Mouse (Mus musculus) midbrain, embryonic 13.5 days (tissue): Measurements from ENCODE around the gene Pik3cd. TPM values are rescaled to one million over a fixed set of nuclear protein-coding genes. Genes with fewer than 3 reads are reported as not detected.

ENCODE experiments used
- ATAC-seq: fragments of 200-750 bp; cut with Nextera tagmentation; 2 replicates; pipeline ENCODE4 v1.8.0; 2017; ENCODE audit warnings: mild to moderate bottlenecking, moderate TSS enrichment, moderate library complexity
- H3K27ac ChIP-seq: fragments of 300-500 bp; sonication (generic); 2 replicates; pipeline ENCODE4 v1.5.1; 2015; ENCODE audit warnings: inconsistent platforms, mild to moderate bottlenecking, moderate library complexity
- H3K27me3 ChIP-seq: fragments of 300-500 bp; sonication (generic); 2 replicates; pipeline ENCODE4 v1.6.1; 2015; ENCODE audit warnings: mild to moderate bottlenecking, inconsistent platforms
- H3K36me3 ChIP-seq: fragments of 300-500 bp; sonication (generic); 2 replicates; pipeline ENCODE4 v1.6.1; 2015; ENCODE audit warnings: mild to moderate bottlenecking, inconsistent platforms
- H3K4me1 ChIP-seq: fragments of 300-500 bp; sonication (generic); replicated peaks from 2 replicates; pipeline ENCODE4 v1.6.1; 2015; ENCODE audit warnings: inconsistent platforms
- H3K4me2 ChIP-seq: fragments of 300-500 bp; sonication (generic); replicated peaks from 2 replicates; pipeline ENCODE4 v1.6.1; 2015; ENCODE audit warnings: moderate library complexity, mild to moderate bottlenecking, inconsistent platforms
- H3K4me3 ChIP-seq: fragments of 300-500 bp; sonication (generic); replicated peaks from 2 replicates; pipeline ENCODE4 v1.5.1; 2015; ENCODE audit warnings: mild to moderate bottlenecking, inconsistent platforms
- H3K9ac ChIP-seq: fragments of 300-500 bp; sonication (generic); replicated peaks from 2 replicates; pipeline ENCODE4 v1.6.1; 2015; ENCODE audit warnings: mild to moderate bottlenecking, inconsistent platforms
- H3K9me3 ChIP-seq: fragments of 300-500 bp; sonication (generic); 2 replicates; pipeline ENCODE4 v1.6.1; 2016; ENCODE audit warnings: mild to moderate bottlenecking, inconsistent platforms
- WGBS: fragments of 180-500 bp; shearing (Covaris S2); methylation state at CpG from one replicate; pipeline ENCODE4 v1.1.7; 2015; 5-methylcytosine and 5-hydroxymethylcytosine counted together
- polyA plus RNA-seq: library from polyadenylated mRNA; unstranded; fragments of >200 nt; fragmentation: Nextera tagmentation; extraction: Ambion mirVana; gene quantifications from 2 replicates; pipeline ENCODE4 v1.2.1, GENCODE M21; 2015

The Pik3cd gene
- polyA plus RNA-seq, 1 experiment from 2014 or later = 13.2 TPM

DNA sequence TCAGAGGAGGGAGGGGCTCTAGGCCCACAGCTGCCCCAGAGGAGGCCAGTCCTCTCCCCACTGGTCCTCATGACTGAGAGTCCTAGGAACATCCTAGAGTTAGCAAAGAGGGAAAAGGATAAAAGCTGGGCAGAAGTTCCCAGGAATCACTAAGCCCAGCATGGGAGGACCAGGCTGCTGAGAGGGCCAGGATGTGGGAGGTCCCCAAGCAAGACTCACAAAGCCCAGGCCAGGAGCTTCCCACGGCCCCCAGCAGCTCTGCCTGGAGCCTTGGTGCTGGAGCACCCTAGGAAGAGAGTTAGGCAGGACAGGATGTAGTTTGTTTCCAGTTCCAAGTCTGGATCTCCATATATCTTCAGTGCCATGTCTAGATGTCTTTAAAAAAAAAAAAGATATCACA lies 24.4 kb downstream of the Pik3cd start:
- no peak overlapping the region for H3K4me2 ChIP-seq
- H3K27me3 ChIP-seq = peaks cover 19% of the 10 kb centered on the region
- H3K9me3 ChIP-seq = no peaks in the 10 kb centered on the region
- H3K27ac ChIP-seq = no peak overlapping the region
- H3K4me1 ChIP-seq = peaks cover 15% of the 10 kb centered on the region; the same call in 1 of the 2 replicates
- H3K4me3 ChIP-seq = no peak overlapping the region
- ATAC-seq = no peak
- 54% methylated on average over 1 of the region's 1 CpGs for WGBS
- H3K9ac ChIP-seq = no peak overlapping the region
- H3K36me3 ChIP-seq = peaks cover 4% of the 10 kb centered on the region; the same call in 1 of the 2 replicates

DNA sequence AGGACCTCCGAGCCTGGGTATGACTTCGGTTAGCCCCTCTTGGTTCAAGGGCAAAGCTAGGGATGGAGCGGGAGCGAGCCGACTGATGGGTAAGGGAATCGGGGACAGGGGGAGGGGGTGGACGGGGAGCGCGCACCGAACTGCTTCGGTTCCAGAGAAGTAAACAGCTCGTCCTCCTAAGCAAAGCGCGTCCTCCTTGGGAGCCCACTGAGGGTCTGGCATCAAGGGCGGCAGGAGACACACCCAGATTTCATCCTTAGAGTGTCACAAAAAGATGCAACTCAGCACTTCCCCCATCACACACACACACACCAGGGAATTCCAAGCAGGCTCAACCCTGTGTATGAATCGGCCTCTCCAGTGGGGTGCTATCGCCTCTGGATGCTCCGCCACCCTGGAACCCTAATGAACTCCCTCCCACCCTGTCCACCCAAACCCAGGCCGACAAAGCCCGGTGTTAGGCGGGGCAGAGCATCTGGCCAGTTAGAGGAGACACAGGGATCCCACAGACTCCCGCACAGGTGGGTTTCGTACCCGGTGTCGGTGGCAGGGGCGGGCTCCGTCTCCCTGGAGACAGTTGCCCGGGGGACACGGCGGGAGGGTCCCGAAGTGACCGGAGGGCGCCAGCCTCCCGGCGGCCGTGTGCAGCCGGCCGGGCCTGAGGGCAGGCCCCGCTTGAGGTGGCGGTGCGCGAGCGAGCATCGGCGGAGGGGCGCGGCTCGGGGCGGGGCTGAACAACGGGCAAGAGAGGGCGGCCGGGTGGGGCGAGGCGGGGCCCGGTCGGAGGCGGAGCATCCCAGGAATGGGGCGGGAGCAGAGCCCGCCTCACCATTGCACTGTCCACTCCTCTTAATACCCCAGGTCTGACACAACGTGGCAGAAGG lies 26.8 kb downstream of the Pik3cd start:
- H3K27me3 ChIP-seq = peaks cover 19% of the 10 kb centered on the region
- ATAC-seq = peak; percentile 94
- peak overlapping the region; percentile 85 for H3K4me2 ChIP-seq

DNA sequence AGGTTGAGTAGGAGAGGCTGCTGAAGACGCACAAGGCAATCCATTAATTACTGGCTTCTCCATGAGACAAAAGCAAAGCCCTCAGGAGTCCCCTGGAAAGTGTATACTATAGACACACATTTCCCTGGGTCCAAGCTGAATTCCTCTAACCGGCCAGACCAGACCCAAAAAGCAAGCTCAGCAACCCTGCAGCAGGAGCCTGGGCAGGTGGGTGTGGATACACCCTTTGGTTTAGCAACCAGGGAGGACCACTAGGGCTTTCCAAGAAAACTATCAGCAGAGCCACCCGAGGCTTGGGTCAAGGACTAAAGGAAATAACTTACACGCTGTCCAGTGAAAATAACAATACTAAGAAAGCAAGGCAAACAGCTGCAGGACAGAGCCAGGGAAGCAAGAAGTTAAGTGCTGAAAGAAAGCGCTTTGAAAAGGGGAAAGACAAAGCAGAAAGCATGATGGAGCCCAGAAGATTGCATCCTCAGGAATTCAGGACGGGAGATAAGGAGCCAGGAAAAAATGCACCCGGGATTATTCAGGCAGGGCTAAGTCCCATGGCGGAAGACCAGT lies 27.5 kb downstream of the Pik3cd start:
- Histone ChIP-seq H3K27me3 (peaks cover 19% of the 10 kb centered on the region), H3K4me3 (peak overlapping the region; percentile 73), H3K4me2 (peak overlapping the region; percentile 85), H3K9ac (peak overlapping the region; percentile 80), H3K27ac (peak overlapping the region; percentile 76), H3K36me3 (peaks cover 19% of the 10 kb centered on the region), H3K9me3 (peaks cover 7% of the 10 kb centered on the region; the same call in 1 of the 2 replicates), H3K4me1 (peaks cover 15% of the 10 kb centered on the region; the same call in 1 of the 2 replicates)
- no peak for ATAC-seq
- WGBS = 11% methylated on average over 8 of the region's 8 CpGs

More for the DNA sequence above, 26.8 kb downstream of the Pik3cd start:
- Histone ChIP-seq H3K9me3 (peaks cover 7% of the 10 kb centered on the region; the same call in 1 of the 2 replicates), H3K4me1 (peaks cover 15% of the 10 kb centered on the region; the same call in 1 of the 2 replicates), H3K27ac (peak overlapping the region; percentile 76), H3K36me3 (peaks cover 14% of the 10 kb centered on the region), H3K4me3 (peak overlapping the region; percentile 73), H3K9ac (peak overlapping the region; percentile 80)
- 1% methylated on average over 60 of the region's 60 CpGs for WGBS

DNA sequence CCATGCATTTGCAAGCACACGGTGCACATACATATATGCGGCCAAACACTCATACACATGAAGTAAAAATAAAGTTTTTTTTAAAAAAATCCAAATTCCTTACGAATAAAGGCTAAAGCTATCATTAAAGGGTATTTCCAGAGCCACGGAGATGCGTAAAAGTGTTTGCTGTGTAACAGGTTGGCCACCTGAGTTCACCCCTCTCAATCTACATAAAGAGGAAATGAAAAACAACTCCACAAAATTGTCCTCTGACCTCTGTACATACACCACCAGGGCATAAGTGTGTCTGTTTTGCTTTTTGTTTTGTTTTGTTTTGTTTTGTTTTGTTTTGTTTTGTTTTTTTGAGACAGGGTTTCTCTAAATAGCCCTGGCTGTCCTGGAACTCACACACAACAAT lies 29.6 kb downstream of the Pik3cd start:
- Histone ChIP-seq H3K9me3 (peaks cover 7% of the 10 kb centered on the region; the same call in 1 of the 2 replicates), H3K9ac (no peak overlapping the region), H3K4me2 (no peak overlapping the region), H3K36me3 (peaks cover 23% of the 10 kb centered on the region), H3K4me3 (no peak overlapping the region), H3K4me1 (peaks cover 15% of the 10 kb centered on the region; the same call in 1 of the 2 replicates), H3K27me3 (peaks cover 15% of the 10 kb centered on the region), H3K27ac (no peak overlapping the region)
- WGBS = 96% methylated on average over 5 of the region's 5 CpGs
- no peak for ATAC-seq

DNA sequence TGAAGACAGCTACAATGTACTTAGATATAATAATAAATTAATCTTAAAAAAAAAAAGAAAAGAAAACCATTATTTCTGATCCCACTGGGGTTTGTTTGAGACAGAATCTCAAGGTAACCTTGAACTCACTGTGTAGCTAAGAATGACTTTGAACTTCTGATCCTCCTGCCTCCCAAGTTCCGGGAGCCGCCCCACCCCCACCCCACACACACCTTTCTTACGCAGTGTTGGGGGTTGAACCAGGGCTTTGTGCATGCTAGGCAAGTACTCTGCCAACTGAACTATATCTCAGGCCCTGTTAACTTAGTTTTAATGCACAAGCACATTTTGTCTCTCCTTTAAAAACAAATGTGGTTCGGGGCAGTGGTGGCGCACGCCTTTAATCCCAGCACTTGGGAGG lies 31.2 kb downstream of the Pik3cd start:
- ATAC-seq = no peak
- H3K4me1 ChIP-seq = peaks cover 11% of the 10 kb centered on the region; the same call in 1 of the 2 replicates
- H3K27ac ChIP-seq = no peak overlapping the region
- 98% methylated on average over 6 of the region's 6 CpGs for WGBS
- peaks cover 15% of the 10 kb centered on the region for H3K27me3 ChIP-seq
- H3K9ac ChIP-seq = no peak overlapping the region
- H3K4me3 ChIP-seq = no peak overlapping the region
- H3K9me3 ChIP-seq = peaks cover 7% of the 10 kb centered on the region; the same call in 1 of the 2 replicates
- no peak overlapping the region for H3K4me2 ChIP-seq
- peaks cover 23% of the 10 kb centered on the region for H3K36me3 ChIP-seq

DNA sequence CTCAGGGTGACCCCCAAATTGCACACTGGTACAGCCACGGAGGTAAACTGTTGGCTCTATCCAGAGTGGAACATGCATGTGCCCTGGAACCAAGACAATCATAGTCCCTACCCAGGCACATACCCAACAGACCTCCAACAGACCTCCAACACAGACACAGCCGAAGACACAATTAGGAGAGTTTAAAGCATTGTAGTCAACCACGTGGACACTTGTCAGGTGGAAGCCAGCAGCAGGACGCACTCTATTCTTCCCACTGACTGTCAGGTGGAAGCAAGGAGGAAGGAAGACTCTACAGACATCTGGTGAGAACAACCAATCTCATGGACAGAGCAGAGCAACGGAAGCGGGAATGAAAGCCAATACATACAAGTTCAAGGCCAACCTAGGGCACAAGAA lies 36.7 kb downstream of the Pik3cd start:
- 88% methylated on average over 6 of the region's 6 CpGs for WGBS
- H3K4me1 ChIP-seq = no peaks in the 10 kb centered on the region
- no peak overlapping the region for H3K4me3 ChIP-seq
- H3K9ac ChIP-seq = no peak overlapping the region
- no peak overlapping the region for H3K4me2 ChIP-seq
- no peaks in the 10 kb centered on the region for H3K27me3 ChIP-seq
- no peak overlapping the region for H3K27ac ChIP-seq
- no peaks in the 10 kb centered on the region for H3K9me3 ChIP-seq
- ATAC-seq = no peak
- peaks cover 27% of the 10 kb centered on the region for H3K36me3 ChIP-seq

DNA sequence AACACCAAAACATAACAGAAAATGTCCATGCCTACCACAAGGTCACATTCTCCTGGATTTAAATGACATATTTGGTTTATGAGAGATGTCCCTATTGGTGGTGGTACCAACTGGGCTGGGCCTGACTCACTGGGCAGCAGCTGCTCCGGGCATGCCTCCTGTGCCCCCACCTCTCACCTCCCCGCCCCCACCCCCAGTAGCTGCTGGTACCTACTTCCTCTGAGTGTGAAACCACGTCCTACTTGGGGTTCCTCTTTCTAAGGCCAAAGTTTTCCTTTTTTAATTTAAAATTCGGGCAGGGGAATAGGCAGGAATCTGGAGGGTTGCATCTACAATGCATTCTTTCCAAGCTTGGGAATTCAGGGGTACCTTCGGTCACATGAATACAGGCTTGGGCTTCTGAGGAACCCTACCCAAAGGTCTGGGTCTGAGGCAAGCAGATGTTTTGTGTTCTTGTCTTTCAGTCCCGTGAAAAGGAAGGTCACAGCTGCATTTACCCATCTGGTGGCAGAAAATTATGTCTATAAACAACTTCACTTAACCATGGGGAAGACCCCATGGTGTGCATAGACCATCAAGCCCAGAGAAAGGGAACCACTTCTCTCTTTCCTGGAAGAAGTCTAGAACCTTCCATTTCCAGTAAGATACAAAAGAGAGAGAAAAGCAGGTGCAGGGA lies 37.2 kb downstream of the Pik3cd start:
- H3K36me3 ChIP-seq = peaks cover 22% of the 10 kb centered on the region
- no peak overlapping the region for H3K27ac ChIP-seq
- H3K4me1 ChIP-seq = no peaks in the 10 kb centered on the region
- H3K4me2 ChIP-seq = no peak overlapping the region
- H3K27me3 ChIP-seq = no peaks in the 10 kb centered on the region
- no peak overlapping the region for H3K4me3 ChIP-seq
- no peak overlapping the region for H3K9ac ChIP-seq
- WGBS = 84% methylated on average over 6 of the region's 6 CpGs
- H3K9me3 ChIP-seq = no peaks in the 10 kb centered on the region
- no peak for ATAC-seq

DNA sequence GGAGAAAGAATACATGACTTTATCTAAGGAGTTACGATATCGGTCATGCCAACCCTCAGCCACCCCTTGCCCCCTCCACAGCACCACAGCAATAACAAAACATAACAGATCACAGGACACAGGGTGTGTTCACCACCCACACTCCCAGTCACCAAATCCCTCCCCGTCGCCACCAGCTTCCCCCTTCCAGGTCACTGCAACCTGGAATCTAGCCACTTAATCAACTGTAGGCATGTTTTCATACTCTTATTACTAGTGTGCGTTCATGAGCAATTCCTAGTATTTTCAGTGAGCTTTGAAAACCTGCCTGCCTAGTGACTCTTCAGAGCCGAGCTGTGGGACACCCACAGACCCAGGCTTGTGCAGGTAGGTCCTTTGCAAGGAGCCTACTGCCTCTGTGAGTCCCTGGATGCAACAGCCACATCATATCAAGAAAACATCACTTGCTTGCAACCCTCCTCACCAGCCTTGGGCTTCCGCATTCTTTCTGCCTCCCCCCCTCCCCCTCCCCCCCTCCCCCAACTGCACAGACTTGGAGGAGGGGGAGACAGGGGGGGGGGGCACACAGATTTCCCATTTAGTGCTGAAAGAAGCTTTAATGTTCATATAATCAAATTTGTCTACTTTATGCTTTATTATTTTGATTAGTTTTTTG lies 38.4 kb downstream of the Pik3cd start:
- H3K4me2 ChIP-seq = no peak overlapping the region
- ATAC-seq = no peak
- WGBS = 86% methylated on average over 7 of the region's 7 CpGs
- no peaks in the 10 kb centered on the region for H3K4me1 ChIP-seq
- no peak overlapping the region for H3K27ac ChIP-seq
- H3K27me3 ChIP-seq = no peaks in the 10 kb centered on the region
- H3K4me3 ChIP-seq = no peak overlapping the region
- no peak overlapping the region for H3K9ac ChIP-seq
- H3K36me3 ChIP-seq = peaks cover 28% of the 10 kb centered on the region
- no peaks in the 10 kb centered on the region for H3K9me3 ChIP-seq

DNA sequence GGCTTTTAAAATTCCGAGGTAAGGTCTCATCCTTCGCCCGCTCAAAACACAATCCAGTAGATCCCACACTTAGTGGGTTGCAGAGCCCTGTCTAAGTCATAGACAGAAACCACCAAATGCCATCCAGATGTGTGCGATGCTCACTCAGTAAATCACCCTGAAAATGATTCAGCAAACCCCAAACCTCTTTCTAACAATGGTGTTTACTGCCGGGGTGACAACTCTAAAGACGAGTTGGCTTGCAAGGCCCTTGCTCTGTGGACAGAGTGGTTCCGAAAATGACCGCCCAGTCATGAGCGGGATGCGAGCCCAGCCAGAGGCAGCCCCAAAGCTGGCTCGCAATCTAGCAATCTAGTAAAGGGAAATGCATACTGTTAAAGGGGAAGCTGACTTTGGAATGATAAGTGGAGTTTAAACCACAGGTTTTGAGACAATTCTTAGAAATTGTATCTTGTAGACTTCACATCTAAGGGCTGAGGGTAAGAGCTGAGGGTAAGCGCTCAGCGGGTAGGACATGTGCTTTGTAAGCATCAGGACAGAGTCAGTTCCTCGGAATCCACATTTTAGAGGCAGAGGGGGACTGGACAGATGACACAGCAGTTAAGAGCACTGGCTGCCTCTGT lies 40.3 kb downstream of the Pik3cd start:
- no peaks in the 10 kb centered on the region for H3K27me3 ChIP-seq
- H3K9me3 ChIP-seq = no peaks in the 10 kb centered on the region
- no peak overlapping the region for H3K4me3 ChIP-seq
- H3K36me3 ChIP-seq = peaks cover 45% of the 10 kb centered on the region
- no peak for ATAC-seq
- no peak overlapping the region for H3K9ac ChIP-seq
- H3K4me2 ChIP-seq = no peak overlapping the region
- no peak overlapping the region for H3K27ac ChIP-seq
- H3K4me1 ChIP-seq = no peaks in the 10 kb centered on the region
- WGBS = 91% methylated on average over 14 of the region's 14 CpGs

DNA sequence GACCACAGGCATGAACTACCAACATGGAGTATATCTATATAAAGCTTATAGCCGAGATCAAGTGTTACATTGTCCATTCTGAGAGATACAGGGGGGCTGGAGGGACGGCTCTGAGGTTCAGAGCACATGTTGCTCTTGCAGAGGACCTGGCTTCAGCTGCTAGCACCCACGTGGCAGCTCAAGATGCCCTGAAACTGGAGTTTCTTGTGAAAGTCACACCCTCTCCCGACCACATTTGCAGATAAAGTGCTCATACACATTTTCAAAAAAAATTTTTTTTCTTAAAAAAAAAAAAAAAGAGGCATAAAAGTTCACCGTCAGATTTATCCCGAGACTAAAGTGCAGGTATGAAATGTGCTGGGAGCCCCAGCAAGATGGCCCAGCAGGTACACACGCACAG lies 41.8 kb downstream of the Pik3cd start:
- Histone ChIP-seq H3K27ac (no peak overlapping the region), H3K4me3 (no peak overlapping the region), H3K9me3 (no peaks in the 10 kb centered on the region), H3K36me3 (peaks cover 56% of the 10 kb centered on the region), H3K4me2 (no peak overlapping the region), H3K4me1 (no peaks in the 10 kb centered on the region), H3K9ac (no peak overlapping the region), H3K27me3 (no peaks in the 10 kb centered on the region)
- ATAC-seq = no peak
- WGBS = 92% methylated on average over 7 of the region's 7 CpGs

DNA sequence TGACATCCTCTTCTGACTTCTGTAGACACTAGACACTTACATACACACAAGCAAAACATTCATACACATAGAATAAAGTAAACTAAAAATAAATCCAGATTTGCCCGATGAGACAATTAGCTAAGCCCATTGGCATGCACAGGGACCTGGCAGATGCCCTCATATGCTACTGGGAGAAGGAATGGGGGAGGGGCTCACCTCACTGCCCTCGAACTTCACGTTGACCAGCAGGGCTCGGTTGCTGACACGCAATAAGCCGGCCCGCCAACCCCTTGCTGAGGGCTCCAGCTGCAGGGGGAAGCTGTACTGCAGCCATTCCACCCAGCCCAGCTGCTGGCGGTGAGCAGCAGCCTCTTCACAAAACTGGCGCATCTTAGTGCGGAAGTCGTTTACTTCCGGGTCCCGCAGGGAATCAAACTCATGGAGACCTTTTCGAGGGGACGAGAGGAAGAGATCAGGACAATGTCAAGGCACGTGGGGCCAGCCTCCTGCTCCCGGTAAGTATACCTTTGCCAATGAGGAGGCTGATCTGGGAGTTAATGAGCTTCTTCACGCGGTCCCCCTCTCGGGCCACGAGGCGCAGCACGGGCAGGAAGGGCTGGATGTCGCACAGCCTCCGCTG lies 42.8 kb downstream of the Pik3cd start:
- Histone ChIP-seq H3K4me2 (no peak overlapping the region), H3K4me3 (no peak overlapping the region), H3K27ac (no peak overlapping the region), H3K9me3 (no peaks in the 10 kb centered on the region), H3K36me3 (peaks cover 63% of the 10 kb centered on the region), H3K27me3 (no peaks in the 10 kb centered on the region), H3K4me1 (no peaks in the 10 kb centered on the region), H3K9ac (no peak overlapping the region)
- no peak for ATAC-seq
- 66% methylated on average over 25 of the region's 25 CpGs for WGBS
